Mouse (Mus musculus) liver, embryonic 12.5 days (tissue): ENCODE results near the gene Mia3. TPM values are rescaled to one million over a fixed set of nuclear protein-coding genes. Genes with fewer than 3 reads are reported as not detected.

Experiments used
- ATAC-seq: fragments of 200-750 bp; cut with Nextera tagmentation; 2 replicates; pipeline ENCODE4 v1.8.0; 2017; ENCODE audit warnings: moderate number of reproducible peaks, mild to moderate bottlenecking, moderate library complexity
- H3K27ac ChIP-seq: fragments of 300-500 bp; sonication (generic); 2 replicates; pipeline ENCODE4 v1.5.1; 2016; ENCODE audit warnings: mild to moderate bottlenecking
- H3K27me3 ChIP-seq: fragments of 300-500 bp; sonication (generic); replicated peaks from 2 replicates; pipeline ENCODE4 v1.6.1; 2016; ENCODE audit warnings: mild to moderate bottlenecking, moderate library complexity
- H3K36me3 ChIP-seq: fragments of 300-500 bp; sonication (generic); 2 replicates; pipeline ENCODE4 v1.6.1; 2016; ENCODE audit warnings: mild to moderate bottlenecking, moderate library complexity
- H3K4me1 ChIP-seq: fragments of 300-500 bp; sonication (generic); 2 replicates; pipeline ENCODE4 v1.6.1; 2016
- H3K4me2 ChIP-seq: fragments of 300-500 bp; sonication (generic); 2 replicates; pipeline ENCODE4 v1.6.1; 2016; ENCODE audit warnings: mild to moderate bottlenecking, moderate library complexity
- H3K4me3 ChIP-seq: fragments of 300-500 bp; sonication (generic); 2 replicates; pipeline ENCODE4 v1.5.1; 2016; ENCODE audit warnings: mild to moderate bottlenecking, moderate library complexity
- H3K9ac ChIP-seq: fragments of 300-500 bp; sonication (generic); 2 replicates; pipeline ENCODE4 v1.6.1; 2016; ENCODE audit warnings: mild to moderate bottlenecking, moderate library complexity
- H3K9me3 ChIP-seq: fragments of 300-500 bp; sonication (generic); replicated peaks from 2 replicates; pipeline ENCODE4 v1.6.1; 2016; ENCODE audit warnings: mild to moderate bottlenecking, moderate library complexity
- WGBS: fragments of 180-500 bp; shearing (Covaris S2); methylation state at CpG from one replicate; pipeline ENCODE4 v1.1.7; 2016; ENCODE audit not compliant: insufficient replicate concordance; 5-methylcytosine and 5-hydroxymethylcytosine counted together
- polyA plus RNA-seq: library from polyadenylated mRNA; unstranded; fragments of >200 nt; fragmentation: Nextera tagmentation; extraction: Ambion mirVana; gene quantifications from 2 replicates; pipeline ENCODE4 v1.2.1, GENCODE M21; 2016

The Mia3 gene
- polyA plus RNA-seq, 1 experiment from 2014 or later, result 48.0 TPM

DNA sequence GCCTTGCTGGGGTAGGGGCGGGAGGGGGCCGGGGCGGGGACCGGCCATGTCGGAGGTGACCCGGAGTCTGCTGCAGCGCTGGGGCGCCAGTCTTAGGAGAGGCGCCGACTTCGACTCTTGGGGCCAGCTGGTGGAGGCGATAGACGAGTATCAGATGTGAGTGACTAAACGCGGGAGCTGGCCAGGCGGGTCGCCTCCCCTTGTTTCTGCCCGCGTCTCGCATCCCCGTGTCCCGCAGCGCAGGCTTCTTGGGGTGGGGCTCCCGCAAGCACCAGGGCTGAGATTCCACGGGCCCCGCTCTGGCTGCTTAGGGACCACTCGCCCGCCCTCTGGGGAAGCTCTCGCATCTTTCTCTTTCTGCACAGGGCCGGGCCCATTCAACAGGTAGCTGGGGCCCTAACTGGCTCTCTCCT is 71.9 kb downstream of the Mia3 start:
- peak overlapping the region; percentile 74 for H3K9ac ChIP-seq
- H3K36me3 ChIP-seq, result peaks cover 17% of the 10 kb centered on the region
- H3K27ac ChIP-seq, result peak overlapping the region; percentile 81
- under 1% methylated on average over 30 of the region's 30 CpGs for WGBS
- peak; percentile 73 for ATAC-seq
- H3K27me3 ChIP-seq, result no peaks in the 10 kb centered on the region
- peak overlapping the region; percentile 69 for H3K4me2 ChIP-seq
- peaks cover 8% of the 10 kb centered on the region; the same call in 1 of the 2 replicates for H3K4me1 ChIP-seq
- peak overlapping the region; percentile 65 for H3K4me3 ChIP-seq
- no peaks in the 10 kb centered on the region for H3K9me3 ChIP-seq

GRCm38 (mm10) chr1:183296877-183297383 is 72.4 kb downstream of the Mia3 start, which contains the start of gene Brox:
Gene Brox, minus strand, starts transcription at chr1:183297269.
- Histone ChIP-seq H3K4me3 (peak within 1 kb of the TSS; percentile 65), H3K9ac (peak within 1 kb of the TSS; percentile 74), H3K4me2 (peak within 1 kb of the TSS; percentile 69), H3K36me3 (peaks cover 22% of the 10 kb centered on the region), H3K4me1 (peaks cover 8% of the 10 kb centered on the region; the same call in 1 of the 2 replicates), H3K9me3 (no peaks in the 10 kb centered on the region), H3K27ac (peak within 1 kb of the TSS; percentile 81), H3K27me3 (no peaks in the 10 kb centered on the region)
- ATAC-seq, result peak; percentile 88
- WGBS, result under 1% methylated on average over 39 of the region's 39 CpGs

GRCm38 (mm10) chr1:183296465-183296864 is 72.9 kb downstream of the Mia3 start, which contains the start of gene Aida:
Gene Aida, plus strand, starts transcription at chr1:183296590.
- ATAC-seq, result peak; percentile 4
- Histone ChIP-seq H3K36me3 (peaks cover 26% of the 10 kb centered on the region), H3K4me1 (peaks cover 8% of the 10 kb centered on the region; the same call in 1 of the 2 replicates), H3K9me3 (no peaks in the 10 kb centered on the region), H3K27ac (peak within 1 kb of the TSS; percentile 81), H3K4me2 (peak within 1 kb of the TSS; percentile 69), H3K27me3 (no peaks in the 10 kb centered on the region), H3K4me3 (peak within 1 kb of the TSS; percentile 65), H3K9ac (peak within 1 kb of the TSS; percentile 74)
- WGBS, result 3% methylated on average over 26 of the region's 26 CpGs

GRCm38 (mm10) chr1:183289576-183289975 is 79.8 kb downstream of the Mia3 start:
- Histone ChIP-seq H3K36me3 (peaks cover 93% of the 10 kb centered on the region), H3K4me2 (no peak overlapping the region), H3K9me3 (no peaks in the 10 kb centered on the region), H3K9ac (no peak overlapping the region), H3K4me1 (no peaks in the 10 kb centered on the region), H3K27me3 (no peaks in the 10 kb centered on the region), H3K4me3 (no peak overlapping the region), H3K27ac (no peak overlapping the region)
- ATAC-seq, result no peak
- 86% methylated on average over 4 of the region's 4 CpGs for WGBS

- Histone ChIP-seq H3K9ac (no peak overlapping the region), H3K9me3 (no peaks in the 10 kb centered on the region), H3K4me2 (no peak overlapping the region), H3K4me1 (no peaks in the 10 kb centered on the region), H3K4me3 (no peak overlapping the region), H3K36me3 (peaks cover 95% of the 10 kb centered on the region), H3K27me3 (no peaks in the 10 kb centered on the region), H3K27ac (no peak overlapping the region)
- no peak for ATAC-seq
- WGBS, result 80% methylated on average over 3 of the region's 3 CpGs
Measured at GRCm38 (mm10) chr1:183288351-183288750, 81.0 kb downstream of the Mia3 start.

Other genes with a start within 250 kb of the Mia3 start
- gene Disp1, start 148.0 kb downstream of the Mia3 start, polyA plus RNA-seq, result 4.0 and 5.1 TPM in 2 replicates
- 26.7 and 26.9 TPM in 2 replicates for gene Aida, start 73.0 kb downstream of the Mia3 start, polyA plus RNA-seq
- 24.4 and 26.4 TPM in 2 replicates for gene Brox, start 72.3 kb downstream of the Mia3 start, polyA plus RNA-seq
- 9.5 and 9.6 TPM in 2 replicates for gene Taf1a, start 19.4 kb upstream of the Mia3 start, polyA plus RNA-seq
- gene Hhipl2, start 48.7 kb upstream of the Mia3 start, polyA plus RNA-seq, result 0.05 TPM in 2 replicates